Mouse (Mus musculus): ENCODE measurements at regions not wholly inside any gene's neighbourhood (a gene's known extent, or its start where the extent isn't known, plus 50 kb on each side); places are given as distances from the start of the nearest gene placed in this dataset.
A peak's percentile ranks its signal among the peaks of the same experiment; 100 is the strongest.
"Not testable (repeated sequence)": the region's sequence is repeated elsewhere in the genome, so short reads cannot be mapped to it uniquely, and the experiment has no call there.

DNA sequence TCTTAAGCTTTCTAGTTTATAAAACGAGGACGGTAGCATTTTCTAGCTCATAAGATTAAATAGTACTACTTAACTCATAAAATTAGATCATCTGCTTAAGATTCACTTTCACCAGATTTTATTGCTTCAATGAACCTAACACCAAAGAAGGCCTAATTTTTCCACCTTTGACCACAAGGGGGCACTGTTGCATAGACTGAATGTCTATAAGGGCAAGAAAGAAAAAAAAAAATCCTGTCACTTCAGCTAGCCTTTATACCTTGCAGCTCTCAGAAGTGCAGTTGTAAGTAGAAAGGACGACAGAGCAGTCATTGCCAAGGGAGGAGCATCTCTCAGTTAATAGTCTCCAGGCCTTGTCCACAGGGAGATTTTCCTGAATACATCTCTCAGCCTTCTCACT is 447.7 kb downstream of the Dad1 start:
- peak in 1 of 2 experiments; percentile 18 for DNase-seq (ENCODE audit: low read depth in 1 of 2, low spot score in 2 of 2)

DNA sequence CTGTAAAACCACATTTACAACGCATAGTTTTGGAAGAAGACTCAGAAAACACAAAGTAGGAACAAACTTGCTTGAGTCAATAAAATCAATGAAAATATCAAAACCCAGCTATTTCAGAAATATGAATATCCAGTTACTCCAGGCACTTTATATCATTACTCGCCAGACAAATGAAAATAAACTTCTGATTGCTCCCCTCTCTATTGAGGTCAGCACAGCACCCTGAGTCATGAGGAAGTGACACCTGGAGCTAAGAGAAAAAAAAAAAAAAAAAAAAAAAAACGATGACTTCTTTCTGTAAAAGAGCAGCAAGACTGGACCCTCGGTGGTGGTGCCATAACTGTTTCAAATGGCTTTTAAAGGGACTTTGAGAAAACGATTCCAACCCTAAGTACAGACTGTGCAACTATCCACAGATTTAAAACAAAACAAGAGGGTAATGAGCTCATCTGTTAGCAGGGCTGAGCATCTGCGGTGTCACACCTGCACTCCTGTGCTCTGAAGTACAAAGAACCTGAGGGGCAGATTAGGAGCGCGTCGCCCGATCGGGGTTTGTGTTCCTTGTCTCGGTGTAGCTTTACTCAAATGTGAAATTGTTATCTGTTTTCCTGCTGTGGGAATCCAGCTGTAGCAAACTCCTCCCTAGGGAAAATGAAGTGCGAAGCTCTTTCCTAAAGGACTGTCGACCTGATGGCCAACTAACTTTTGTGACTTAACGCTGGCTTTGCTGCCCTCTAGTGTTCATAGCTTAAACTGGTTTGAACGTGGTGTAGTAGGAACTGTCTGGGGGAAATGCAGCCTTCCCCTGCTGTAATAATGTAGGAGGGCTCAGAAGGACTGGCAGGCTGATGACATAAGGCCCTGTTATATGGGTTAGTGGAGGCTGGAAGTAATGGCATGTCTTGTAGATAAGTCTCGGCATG is 449.9 kb downstream of the Dad1 start:
- peak in 1 of 2 experiments; percentile 5 for DNase-seq (ENCODE audit: low read depth in 1 of 2, low spot score in 2 of 2)

DNA sequence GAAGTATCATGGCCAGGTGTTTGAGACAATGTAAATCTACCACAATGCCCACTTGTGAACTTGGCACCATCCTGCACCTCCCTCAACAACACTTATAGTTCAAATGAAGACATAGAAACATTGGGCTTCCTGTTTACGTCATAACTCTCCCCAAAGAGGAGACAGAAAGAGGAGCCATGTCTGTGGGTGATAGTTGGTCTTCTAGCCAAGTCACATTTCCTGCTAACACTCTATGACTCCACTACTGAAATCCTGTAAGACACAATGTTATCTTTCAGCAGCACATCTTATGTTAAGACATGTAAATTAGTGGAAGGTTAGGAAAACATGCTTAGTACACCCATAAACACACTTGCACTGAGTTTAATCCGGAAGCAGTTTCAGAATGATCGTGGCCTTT is 451.4 kb downstream of the Dad1 start:
- DNase-seq (ENCODE audit: low read depth in 1 of 2, low spot score in 2 of 2) = no peak

DNA sequence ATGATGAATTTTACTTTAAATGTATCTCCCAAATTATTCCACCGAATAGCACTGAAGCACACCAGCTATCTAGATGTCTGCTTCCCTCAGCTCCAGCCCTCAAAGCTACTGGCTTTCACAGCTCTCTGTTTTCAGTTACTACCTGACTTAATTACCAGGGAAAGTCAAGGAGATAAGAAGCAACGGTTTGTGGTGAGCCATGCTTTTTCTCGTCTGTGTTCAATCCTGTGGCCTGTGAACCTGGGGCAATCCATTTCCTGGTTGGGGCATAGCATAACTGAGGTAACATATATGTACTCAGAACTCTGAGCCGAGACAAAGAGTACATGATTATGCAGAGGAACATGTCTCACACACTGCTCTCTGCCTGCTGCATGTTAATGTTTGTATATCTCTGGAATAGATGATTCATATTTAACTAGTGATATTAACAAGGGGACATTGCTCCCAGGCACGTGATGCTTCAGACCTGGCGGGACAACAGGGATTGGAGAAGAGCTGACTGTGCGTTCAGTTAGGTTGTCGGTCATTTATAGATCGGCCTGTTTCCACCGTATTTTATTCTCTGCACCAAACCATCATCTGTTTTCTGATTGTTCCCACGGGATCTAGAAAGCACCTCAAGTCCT is 453.3 kb downstream of the Dad1 start:
- DNase-seq (ENCODE audit: low read depth in 1 of 2, low spot score in 2 of 2) = no peak

DNA sequence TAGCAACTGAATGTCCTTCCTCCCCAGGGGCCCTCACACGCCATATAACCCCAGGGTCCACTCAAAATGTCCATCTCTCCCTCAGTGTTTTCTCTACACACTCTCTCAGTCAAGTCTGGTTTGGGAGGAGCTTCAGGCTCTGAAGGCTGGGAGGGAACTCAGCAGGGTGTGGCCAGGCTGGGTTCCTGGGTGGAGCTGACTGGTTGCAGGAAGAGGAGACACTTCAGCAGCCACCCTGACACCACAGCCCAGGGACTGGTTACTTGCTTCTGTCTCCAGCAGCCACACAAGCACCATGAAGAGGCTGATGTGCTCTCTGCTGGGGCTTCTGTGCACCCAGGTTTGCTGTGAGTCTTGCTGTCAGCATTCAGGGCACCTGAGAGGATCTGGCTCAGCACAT is 458.7 kb downstream of the Dad1 start:
- DNase-seq (ENCODE audit: low read depth in 1 of 2, low spot score in 2 of 2) = not testable (repeated sequence)

DNA sequence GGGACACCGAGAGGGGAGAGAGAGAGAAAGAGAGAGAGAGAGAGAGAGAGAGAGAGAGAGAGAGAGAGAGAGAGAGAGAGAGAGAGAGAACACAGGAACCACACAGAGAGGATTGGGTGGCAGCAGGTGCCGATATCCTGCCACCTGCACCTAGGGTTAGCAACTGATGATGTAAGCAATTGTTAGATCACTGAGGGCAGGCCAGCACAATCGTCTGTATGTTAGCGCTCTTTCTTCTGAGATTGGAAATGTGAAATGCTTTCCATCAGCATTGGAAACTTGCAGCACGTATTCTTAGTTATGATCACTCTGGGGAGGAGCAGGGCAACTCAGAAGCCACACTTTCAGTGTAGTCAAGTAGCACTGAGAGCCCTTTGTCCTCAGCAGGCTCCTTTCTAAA is 459.4 kb downstream of the Dad1 start:
- DNase-seq (ENCODE audit: low read depth in 1 of 2, low spot score in 2 of 2) = no peak

DNA sequence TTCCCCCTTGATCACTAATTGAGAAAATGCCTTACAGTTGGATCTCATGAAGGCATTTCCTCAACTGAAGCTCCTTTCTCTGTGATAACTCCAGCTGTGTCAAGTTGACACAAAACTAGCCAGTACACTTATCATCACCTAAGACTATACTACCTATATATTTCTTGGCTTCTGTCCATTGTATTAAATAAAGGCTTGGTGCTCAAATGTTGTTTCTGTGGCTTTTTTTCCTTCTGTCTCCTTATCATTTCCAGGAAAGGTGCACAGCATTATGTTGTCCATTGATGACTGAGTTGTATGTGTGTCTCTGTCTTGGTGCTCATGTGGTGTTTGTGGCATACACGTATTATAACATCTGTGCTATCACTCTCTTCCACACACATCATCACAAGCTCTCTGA is 461.5 kb downstream of the Dad1 start:
- not testable (repeated sequence) for DNase-seq (ENCODE audit: low read depth in 1 of 2, low spot score in 2 of 2)

DNA sequence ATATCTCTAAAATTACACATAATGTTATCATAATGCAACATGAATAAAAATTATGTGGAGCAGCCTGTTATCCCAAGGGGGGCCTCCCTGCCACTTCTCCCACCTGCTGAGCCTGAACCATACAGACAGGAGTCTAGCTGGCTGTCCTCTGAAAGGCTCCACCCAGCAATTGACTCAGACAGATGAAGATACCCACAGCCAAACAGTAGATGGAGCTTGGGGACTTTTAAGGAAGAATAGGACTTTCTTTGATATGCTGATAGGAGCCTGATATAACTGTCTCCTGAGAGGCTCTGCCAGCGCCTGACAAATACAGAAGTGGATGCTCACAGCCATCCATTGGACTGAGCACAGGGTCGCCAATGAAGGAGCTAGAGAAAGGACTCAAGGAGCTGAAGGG is 468.4 kb downstream of the Dad1 start:
- DNase-seq (ENCODE audit: low read depth in 1 of 2, low spot score in 2 of 2) = not testable (repeated sequence)

DNA sequence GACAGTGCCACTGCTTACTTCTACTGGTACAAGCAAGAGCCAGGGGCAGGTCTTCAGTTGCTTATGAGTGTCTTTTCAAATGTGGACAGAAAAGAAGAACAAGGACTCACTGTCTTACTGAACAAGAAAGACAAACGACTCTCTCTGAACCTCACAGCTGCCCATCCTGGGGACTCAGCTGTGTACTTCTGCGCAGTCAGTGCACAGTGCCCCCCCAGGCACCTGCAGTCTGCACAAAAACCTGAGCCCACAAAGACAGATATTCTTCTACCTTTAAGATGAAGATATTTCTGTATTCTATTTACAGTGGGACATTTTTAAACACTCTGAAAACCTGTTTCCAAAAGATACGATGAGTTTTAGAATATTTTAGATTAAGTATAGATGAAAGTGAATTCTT is 476.5 kb downstream of the Dad1 start:
- no peak for DNase-seq (ENCODE audit: low read depth in 1 of 2, low spot score in 2 of 2)

DNA sequence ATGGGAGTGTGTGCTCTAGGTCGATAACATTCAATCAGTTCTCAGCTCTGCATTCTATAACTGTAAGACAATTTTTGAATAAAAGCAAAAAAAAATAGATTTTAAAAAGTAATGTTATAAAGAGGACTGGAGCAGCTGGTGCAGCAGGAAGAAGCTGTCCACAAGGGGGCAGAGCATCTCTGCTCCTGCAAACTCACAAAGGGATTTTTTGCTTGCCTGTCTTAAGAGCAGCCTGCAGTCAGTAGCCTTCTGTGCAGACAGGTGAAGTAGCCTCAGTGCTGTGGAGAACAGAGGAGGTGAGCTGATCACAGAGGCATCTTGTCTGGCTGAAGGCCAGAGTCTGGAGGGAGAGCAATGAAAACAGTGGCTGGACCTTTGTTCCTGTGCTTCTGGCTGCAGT is 477.2 kb downstream of the Dad1 start:
- DNase-seq (ENCODE audit: low read depth in 1 of 2, low spot score in 2 of 2) = not testable (repeated sequence)

DNA sequence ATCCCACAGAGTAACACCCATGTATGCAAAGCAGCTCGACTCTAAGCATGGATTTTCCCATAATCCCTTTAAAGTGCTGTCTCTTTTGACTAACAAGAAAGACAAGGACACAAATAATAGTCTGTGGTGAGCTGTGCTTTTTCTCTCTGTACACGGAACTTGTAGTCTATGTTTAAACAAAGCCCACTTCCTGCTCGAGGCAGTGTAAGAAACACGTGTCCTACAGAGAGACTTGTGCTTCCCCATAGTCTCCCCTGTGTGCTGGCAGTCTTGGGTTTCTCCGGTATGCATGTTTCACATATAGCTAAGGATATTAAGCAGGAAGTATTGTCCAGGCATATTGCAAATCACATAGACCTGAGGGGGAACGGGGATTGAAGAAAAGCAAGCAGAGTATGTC is 487.4 kb downstream of the Dad1 start:
- not testable (repeated sequence) for DNase-seq (ENCODE audit: low read depth in 1 of 2, low spot score in 2 of 2)

DNA sequence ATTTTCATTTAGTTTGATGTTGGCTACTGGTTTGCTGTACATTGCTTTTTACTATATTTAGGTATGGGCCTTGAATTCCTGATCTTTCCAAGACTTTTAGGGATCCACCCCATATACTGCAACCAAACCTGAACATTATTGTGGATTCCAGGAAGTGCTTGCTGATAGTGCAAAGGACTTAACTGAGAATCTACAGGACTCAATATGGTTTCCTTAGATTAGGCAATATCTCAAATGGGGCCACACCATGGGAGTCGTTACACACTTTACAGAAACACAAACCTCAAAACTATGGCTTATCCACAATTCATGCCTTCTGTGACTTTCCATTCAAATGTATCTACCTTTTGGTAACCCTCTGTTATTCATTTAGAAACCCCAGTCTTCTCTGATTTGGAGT is 488.0 kb downstream of the Dad1 start:
- not testable (repeated sequence) for DNase-seq (ENCODE audit: low read depth in 1 of 2, low spot score in 2 of 2)

DNA sequence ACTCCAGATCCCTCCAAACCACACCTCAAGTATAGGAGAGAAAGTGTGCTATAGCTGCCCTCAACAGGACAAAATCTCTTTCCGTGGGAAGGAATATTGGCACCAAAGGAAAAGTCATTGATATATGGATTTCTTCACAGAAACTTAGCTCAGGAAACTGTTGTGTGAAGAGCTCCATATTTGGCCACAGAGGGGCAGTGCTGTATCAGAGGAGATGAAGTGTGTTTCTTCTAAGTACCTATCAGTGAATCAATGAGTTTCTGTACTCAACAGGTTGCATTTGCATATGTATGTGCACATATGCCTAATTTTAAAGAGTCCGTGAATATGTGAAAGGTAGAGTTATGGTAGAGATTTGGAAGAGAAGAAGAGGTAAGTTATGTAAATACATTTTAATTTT is 493.3 kb downstream of the Dad1 start:
- not testable (repeated sequence) for DNase-seq (ENCODE audit: low read depth in 1 of 2, low spot score in 2 of 2)

DNA sequence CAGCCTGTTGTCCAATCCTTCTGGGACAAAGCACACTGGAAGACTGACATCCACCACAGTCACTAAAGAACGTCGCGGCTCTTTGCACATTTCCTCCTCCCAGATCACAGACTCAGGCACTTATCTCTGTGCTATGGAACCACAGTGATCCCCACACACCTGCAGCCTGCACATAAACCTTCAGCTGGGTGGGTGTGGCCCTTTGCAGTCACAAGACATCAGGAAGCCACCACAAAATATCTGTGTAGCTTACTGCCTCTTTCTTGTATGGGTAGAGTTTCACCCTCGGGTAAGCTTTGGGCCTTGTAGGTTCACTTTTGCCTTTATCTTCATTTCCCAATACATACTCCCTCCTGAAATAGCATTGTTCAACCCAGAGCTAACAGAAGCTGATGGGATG is 496.1 kb downstream of the Dad1 start:
- not testable (repeated sequence) for DNase-seq (ENCODE audit: low read depth in 1 of 2, low spot score in 2 of 2)

DNA sequence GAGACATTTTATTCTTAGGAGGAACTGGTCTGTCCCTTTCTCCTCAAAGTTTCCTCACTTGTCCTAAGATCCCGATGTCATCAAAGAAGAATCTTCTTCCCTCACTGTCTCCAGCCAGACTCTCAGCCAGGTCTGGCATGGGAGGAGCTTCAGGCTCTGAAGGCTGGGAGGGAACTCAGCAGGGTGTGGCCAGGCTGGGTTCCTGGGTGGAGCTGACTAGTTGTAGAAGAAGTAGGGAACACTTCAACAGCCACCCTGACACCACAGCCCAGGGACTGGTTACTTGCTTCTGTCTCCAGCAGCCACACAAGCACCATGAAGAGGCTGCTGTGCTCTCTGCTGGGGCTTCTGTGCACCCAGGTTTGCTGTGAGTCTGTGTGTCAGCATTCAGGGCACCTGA is 496.8 kb downstream of the Dad1 start:
- DNase-seq (ENCODE audit: low read depth in 1 of 2, low spot score in 2 of 2) = not testable (repeated sequence)

DNA sequence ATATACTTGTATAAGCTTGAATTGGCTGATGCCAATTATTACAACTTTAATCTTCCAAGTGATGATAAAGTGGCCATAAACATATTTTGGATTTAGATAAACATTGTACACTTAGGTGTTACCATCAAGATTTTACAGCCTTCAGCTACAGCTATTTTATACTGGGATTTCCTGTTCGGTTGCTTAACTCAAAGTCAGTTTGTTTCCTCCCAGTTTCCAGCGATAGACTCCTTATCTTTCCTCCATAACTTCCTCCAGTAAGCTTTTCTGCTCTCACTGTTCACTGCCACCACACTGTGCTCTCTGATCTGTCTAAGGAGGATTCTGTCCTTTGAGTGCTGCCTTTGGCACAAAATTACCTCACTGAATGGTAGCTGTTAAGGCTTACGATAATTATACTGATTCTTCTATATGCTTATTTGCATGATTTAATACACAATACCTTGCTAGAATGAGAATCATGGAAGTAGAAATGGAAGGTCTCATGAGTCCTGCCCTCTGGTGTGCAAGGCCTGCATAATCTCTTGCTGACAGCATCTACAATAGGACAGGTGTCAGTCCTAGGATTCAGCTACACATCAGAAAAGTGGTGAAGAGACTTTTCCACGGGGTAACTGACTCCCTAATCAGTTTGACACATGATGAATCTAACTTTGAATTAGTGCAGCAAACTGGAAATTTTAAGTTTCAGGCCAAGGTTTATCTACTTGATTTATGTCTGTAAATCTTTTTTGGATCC is 503.0 kb downstream of the Dad1 start:
- no peak for DNase-seq (ENCODE audit: low read depth in 1 of 2, low spot score in 2 of 2)

DNA sequence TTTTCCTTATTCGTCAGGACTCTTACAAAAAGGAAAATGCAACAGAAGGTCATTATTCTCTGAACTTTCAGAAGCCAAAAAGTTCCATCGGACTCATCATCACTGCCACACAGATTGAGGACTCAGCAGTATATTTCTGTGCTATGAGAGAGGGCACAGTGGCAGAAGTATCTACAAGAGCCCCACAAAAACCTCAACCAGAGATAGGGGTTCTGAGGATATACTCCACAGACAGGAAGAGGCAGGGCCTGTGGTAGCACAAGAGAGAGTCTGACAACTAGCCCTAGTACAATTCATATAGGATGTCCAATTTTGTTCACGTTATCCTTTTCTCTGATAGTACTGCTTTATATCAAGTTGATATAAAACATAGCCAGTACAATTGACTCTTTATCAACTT is 510.4 kb downstream of the Dad1 start:
- DNase-seq (ENCODE audit: low read depth in 1 of 2, low spot score in 2 of 2) = not testable (repeated sequence)

DNA sequence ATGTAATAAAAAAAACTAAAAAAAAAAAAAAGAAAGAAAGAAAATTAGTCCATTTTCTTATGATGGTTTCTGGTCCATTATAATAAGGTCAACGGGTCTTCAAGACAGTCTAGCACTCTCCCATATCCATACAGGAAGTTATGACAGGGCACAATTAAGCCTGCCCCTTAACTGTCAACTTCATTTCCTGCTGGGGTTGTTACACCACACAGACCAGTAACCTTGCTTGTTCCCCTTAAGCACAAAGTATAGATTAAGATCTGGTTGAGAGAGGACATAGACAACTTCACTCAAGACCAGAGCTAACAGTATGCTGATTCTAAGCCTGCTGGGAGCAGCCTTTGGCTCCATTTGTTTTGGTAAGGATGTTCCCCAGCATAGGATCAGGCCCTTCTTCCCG is 511.0 kb downstream of the Dad1 start:
- not testable (repeated sequence) for DNase-seq (ENCODE audit: low read depth in 1 of 2, low spot score in 2 of 2)

DNA sequence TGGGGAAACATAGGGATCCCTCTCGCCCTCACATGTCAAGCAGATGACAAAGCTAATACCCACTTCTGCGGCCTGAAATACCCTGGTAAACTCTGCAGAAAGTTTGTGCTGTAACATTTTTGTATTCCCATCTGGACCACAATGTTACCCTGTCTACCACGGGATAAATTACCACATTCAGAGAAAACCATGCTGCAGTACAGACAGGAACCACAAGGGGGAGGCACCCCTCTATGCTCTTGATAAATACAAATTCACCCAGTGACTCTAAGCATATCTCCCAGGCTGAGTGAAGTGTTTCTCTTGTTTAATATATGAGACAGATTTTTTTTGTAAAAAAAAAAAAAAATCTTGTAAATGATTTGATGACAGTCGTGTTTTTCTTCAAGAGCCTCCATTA is 512.7 kb downstream of the Dad1 start:
- DNase-seq (ENCODE audit: low read depth in 1 of 2, low spot score in 2 of 2) = peak in 1 of 2 experiments; percentile 5

DNA sequence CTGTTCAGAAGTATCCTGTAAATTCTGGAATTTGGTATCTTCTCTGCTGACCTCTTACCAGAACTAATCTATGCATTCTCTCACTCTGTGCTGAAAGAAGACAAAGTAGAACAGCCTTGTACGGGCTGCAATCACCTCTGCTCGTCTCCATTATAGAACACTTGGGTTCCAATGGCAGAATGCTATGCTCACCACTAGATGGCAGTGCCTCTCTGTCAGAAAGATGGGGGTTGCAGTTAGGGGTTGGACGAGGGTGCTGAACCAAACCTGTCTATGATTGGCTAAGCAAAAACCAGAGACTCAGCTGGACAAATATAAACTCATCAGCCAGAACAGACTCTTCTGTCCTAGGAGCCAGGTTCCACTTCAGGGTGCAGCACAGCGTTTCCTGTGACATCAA is 515.9 kb downstream of the Dad1 start:
- DNase-seq (ENCODE audit: low read depth in 1 of 2, low spot score in 2 of 2) = not testable (repeated sequence)

DNA sequence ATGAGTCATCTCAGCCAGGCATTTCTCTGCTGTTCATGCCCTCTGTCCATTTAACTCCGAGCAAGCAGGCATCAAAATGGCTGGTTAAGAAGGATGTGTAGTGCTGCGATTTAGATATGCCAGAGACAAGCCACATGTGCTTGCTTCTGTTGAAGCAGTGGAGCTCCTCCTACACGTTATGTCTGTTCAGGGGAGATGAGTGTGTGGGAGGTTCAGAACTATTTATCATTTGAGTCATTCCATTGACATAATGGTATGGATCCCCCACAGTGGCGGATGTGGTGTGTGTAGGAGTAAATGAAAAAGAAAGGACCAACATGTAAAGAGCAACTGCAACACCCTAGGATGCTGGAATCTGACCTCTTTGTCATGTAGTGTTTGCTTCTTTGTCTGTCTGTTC is 517.6 kb downstream of the Dad1 start:
- not testable (repeated sequence) for DNase-seq (ENCODE audit: low read depth in 1 of 2, low spot score in 2 of 2)

DNA sequence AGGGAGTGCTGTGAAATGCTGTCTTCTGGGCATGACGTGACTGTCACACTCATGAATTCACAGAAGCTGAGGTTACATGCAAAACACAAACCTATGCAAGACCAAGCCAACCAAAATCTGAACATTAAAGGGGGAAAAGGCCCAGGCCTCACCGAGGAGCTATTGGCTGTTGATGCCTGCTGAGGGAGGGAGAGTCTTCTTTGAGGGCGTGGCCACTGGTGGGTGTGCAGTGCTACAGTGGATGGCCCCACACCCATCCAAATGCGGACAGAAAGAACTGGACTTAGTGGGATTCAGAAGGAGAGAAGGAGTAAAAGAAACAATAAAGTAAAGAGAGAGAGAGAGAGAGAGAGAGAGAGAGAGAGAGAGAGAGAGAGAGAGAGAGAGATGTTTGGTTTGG is 522.3 kb downstream of the Dad1 start:
- not testable (repeated sequence) for DNase-seq (ENCODE audit: low read depth in 1 of 2, low spot score in 2 of 2)
